Mouse (Mus musculus) stomach, adult 2 months (tissue): ENCODE data around the gene Olfr725. TPM values are rescaled to one million over a fixed set of nuclear protein-coding genes. Genes with fewer than 3 reads are reported as not detected.

ENCODE experiments used
- polyA plus RNA-seq: library from polyadenylated mRNA; depleted of rRNA; stranded (reverse); fragments of >200 nt; gene quantifications from 2 replicates; pipeline ENCODE4 v1.2.3, GENCODE M21; 2012; rRNA removed

Gene Olfr725
- not detected in 2 replicates for polyA plus RNA-seq

GRCm38 (mm10) chr14:50040275-50040674 is at the start of gene Olfr725:
Olfr725 (minus strand) TSS chr14:50040375.

Other genes with a start within 250 kb of the Olfr725 start
- not detected in 2 replicates for gene Olfr722, start 138.4 kb downstream of the Olfr725 start, polyA plus RNA-seq
- not detected in 2 replicates for gene Olfr723, start 108.6 kb downstream of the Olfr725 start, polyA plus RNA-seq
- not detected in 2 replicates for gene Olfr724, start 77.1 kb downstream of the Olfr725 start, polyA plus RNA-seq
- not detected in 2 replicates for gene Olfr726, start 50.6 kb upstream of the Olfr725 start, polyA plus RNA-seq
- not detected in 2 replicates for gene Olfr727, start 82.8 kb upstream of the Olfr725 start, polyA plus RNA-seq
- gene Olfr728, start 102.3 kb upstream of the Olfr725 start, polyA plus RNA-seq, result not detected in 2 replicates
- not detected in 2 replicates for gene Olfr729, start 112.5 kb upstream of the Olfr725 start, polyA plus RNA-seq
- gene Olfr730, start 147.8 kb upstream of the Olfr725 start, polyA plus RNA-seq, result not detected in 2 replicates
- not detected in 2 replicates for gene Olfr731, start 201.5 kb upstream of the Olfr725 start, polyA plus RNA-seq
- not detected in 2 replicates for gene Olfr732, start 243.8 kb upstream of the Olfr725 start, polyA plus RNA-seq